Mouse (Mus musculus) granulocyte monocyte progenitor cell, adult 5-6 weeks (primary cell): ENCODE data around the gene Ccnt2. TPM values are rescaled to one million over a fixed set of nuclear protein-coding genes. Genes with fewer than 3 reads are reported as not detected.

Source experiments
- total RNA-seq, 2 experiments: library from RNA; stranded (forward) in 1 of 2; stranded (reverse) in 1 of 2; fragments of 200-712, 200-1000 nt in 1 of 2; fragments of >200 nt in 1 of 2; fragmentation: Nextera tagmentation in 1 of 2; gene quantifications; 2 replicates each; pipeline ENCODE4 v1.2.3; 2014 to 2017

Ccnt2 gene
- total RNA-seq, 2 experiments from 2014 or later = 30.4 to 36.1 TPM

Other genes with a start within 250 kb of the Ccnt2 start
- not detected in 2 replicates for gene Tmem163, start 94.6 kb upstream of the Ccnt2 start, total RNA-seq (2014; fragmentation: Nextera tagmentation)
- gene Tmem163, start 94.6 kb upstream of the Ccnt2 start, total RNA-seq (2017) = not detected in 2 replicates
- not detected in 2 replicates for gene Acmsd, start 44.8 kb upstream of the Ccnt2 start, total RNA-seq (2014; fragmentation: Nextera tagmentation)
- not detected in 2 replicates for gene Acmsd, start 44.8 kb upstream of the Ccnt2 start, total RNA-seq (2017)
- gene Map3k19, start 80.9 kb downstream of the Ccnt2 start, total RNA-seq (2014; fragmentation: Nextera tagmentation) = not detected in 2 replicates
- gene Map3k19, start 80.9 kb downstream of the Ccnt2 start, total RNA-seq (2017) = 0.10 TPM in 1 of 2 replicates, not detected in the other
- gene Rab3gap1, start 94.6 kb downstream of the Ccnt2 start, total RNA-seq (2014; fragmentation: Nextera tagmentation) = 16.6 and 22.1 TPM in 2 replicates
- gene Rab3gap1, start 94.6 kb downstream of the Ccnt2 start, total RNA-seq (2017) = 38.5 and 38.9 TPM in 2 replicates